Mouse (Mus musculus) midbrain, embryonic 12.5 days (tissue): Measurements from ENCODE around the gene Pnpla2. TPM values are rescaled to one million over a fixed set of nuclear protein-coding genes. Genes with fewer than 3 reads are reported as not detected.

Experiments used
- ATAC-seq: fragments of 200-750 bp; cut with Nextera tagmentation; 2 replicates; pipeline ENCODE4 v1.8.0; 2017; ENCODE audit warnings: low read depth, moderate TSS enrichment, moderate library complexity; ENCODE audit not compliant: low FRiP score
- H3K27ac ChIP-seq: fragments of 300-500 bp; sonication (generic); replicated peaks from 2 replicates; pipeline ENCODE4 v1.5.1; 2016; ENCODE audit warnings: mild to moderate bottlenecking
- H3K27me3 ChIP-seq: fragments of 300-500 bp; sonication (generic); 2 replicates; pipeline ENCODE4 v1.6.1; 2016; ENCODE audit warnings: mild to moderate bottlenecking
- H3K36me3 ChIP-seq: fragments of 300-500 bp; sonication (generic); 2 replicates; pipeline ENCODE4 v1.6.1; 2016
- H3K4me1 ChIP-seq: fragments of 300-500 bp; sonication (generic); 2 replicates; pipeline ENCODE4 v1.6.1; 2016
- H3K4me2 ChIP-seq: fragments of 300-500 bp; sonication (generic); replicated peaks from 2 replicates; pipeline ENCODE4 v1.6.1; 2016; ENCODE audit warnings: mild to moderate bottlenecking, moderate library complexity
- H3K4me3 ChIP-seq: fragments of 300-500 bp; sonication (generic); 2 replicates; pipeline ENCODE4 v1.5.1; 2016; ENCODE audit warnings: mild to moderate bottlenecking
- H3K9ac ChIP-seq: fragments of 300-500 bp; sonication (generic); replicated peaks from 2 replicates; pipeline ENCODE4 v1.6.1; 2016; ENCODE audit warnings: mild to moderate bottlenecking, moderate library complexity
- H3K9me3 ChIP-seq: fragments of 300-500 bp; sonication (generic); 2 replicates; pipeline ENCODE4 v1.6.1; 2016; ENCODE audit warnings: mild to moderate bottlenecking
- WGBS: fragments of 180-500 bp; shearing (Covaris S2); methylation state at CpG from one replicate; pipeline ENCODE4 v1.1.7; 2016; 5-methylcytosine and 5-hydroxymethylcytosine counted together
- polyA plus RNA-seq: library from polyadenylated mRNA; unstranded; fragments of >200 nt; fragmentation: Nextera tagmentation; extraction: Ambion mirVana; gene quantifications from 2 replicates; pipeline ENCODE4 v1.2.1, GENCODE M21; 2016

The Pnpla2 gene
- polyA plus RNA-seq, 1 experiment from 2014 or later, result 18.3 TPM

- WGBS, result 86% methylated on average over 9 of the region's 9 CpGs
- Histone ChIP-seq H3K4me1 (no peaks in the 10 kb centered on the region), H3K4me2 (no peak overlapping the region), H3K27me3 (peaks cover 6% of the 10 kb centered on the region), H3K4me3 (no peak overlapping the region), H3K36me3 (no peaks in the 10 kb centered on the region), H3K9me3 (no peaks in the 10 kb centered on the region), H3K9ac (no peak overlapping the region), H3K27ac (no peak overlapping the region)
- ATAC-seq, result no peak
These were observed 34.8 kb upstream of the Pnpla2 start for GRCm38 (mm10) chr7:141420030-141420702.

- Histone ChIP-seq H3K4me2 (no peak overlapping the region), H3K27ac (no peak overlapping the region), H3K9ac (no peak overlapping the region), H3K36me3 (no peaks in the 10 kb centered on the region), H3K4me3 (no peak overlapping the region), H3K4me1 (peaks cover 4% of the 10 kb centered on the region), H3K9me3 (no peaks in the 10 kb centered on the region), H3K27me3 (peaks cover 25% of the 10 kb centered on the region)
- 85% methylated on average over 4 of the region's 4 CpGs for WGBS
- no peak for ATAC-seq
These were observed 31.2 kb upstream of the Pnpla2 start for GRCm38 (mm10) chr7:141423811-141424210.

GRCm38 (mm10) chr7:141426948-141427730 is 27.9 kb upstream of the Pnpla2 start:
- Histone ChIP-seq H3K4me2 (no peak overlapping the region), H3K36me3 (peaks cover 21% of the 10 kb centered on the region), H3K9me3 (no peaks in the 10 kb centered on the region), H3K4me3 (no peak overlapping the region), H3K27ac (no peak overlapping the region), H3K4me1 (peaks cover 21% of the 10 kb centered on the region), H3K9ac (no peak overlapping the region), H3K27me3 (peaks cover 25% of the 10 kb centered on the region)
- no peak for ATAC-seq
- WGBS, result 86% methylated on average over 12 of the region's 12 CpGs

GRCm38 (mm10) chr7:141428701-141429100 is 26.3 kb upstream of the Pnpla2 start:
- peak overlapping the region; percentile 44 for H3K4me3 ChIP-seq
- H3K4me1 ChIP-seq, result peaks cover 33% of the 10 kb centered on the region
- H3K27me3 ChIP-seq, result peaks cover 20% of the 10 kb centered on the region
- WGBS, result 54% methylated on average over 5 of the region's 5 CpGs
- ATAC-seq, result no peak
- H3K27ac ChIP-seq, result peak overlapping the region; percentile 60
- H3K9ac ChIP-seq, result peak overlapping the region; percentile 70
- H3K4me2 ChIP-seq, result peak overlapping the region; percentile 69
- H3K9me3 ChIP-seq, result no peaks in the 10 kb centered on the region
- H3K36me3 ChIP-seq, result peaks cover 34% of the 10 kb centered on the region

- Histone ChIP-seq H3K27me3 (peaks cover 19% of the 10 kb centered on the region; the same call in 1 of the 2 replicates), H3K9me3 (no peaks in the 10 kb centered on the region)
These were observed 25.7 kb upstream of the Pnpla2 start, which contains the start of gene Cend1 for GRCm38 (mm10) chr7:141429310-141429709. TSS of gene Cend1 (minus strand) at chr7:141429491.

GRCm38 (mm10) chr7:141429840-141430584 is 25.0 kb upstream of the Pnpla2 start:
- WGBS, result 62% methylated on average over 9 of the region's 9 CpGs
- H3K9me3 ChIP-seq, result no peaks in the 10 kb centered on the region
- H3K4me3 ChIP-seq, result peak overlapping the region; percentile 44; the same call in 1 of the 2 replicates
- peaks cover 34% of the 10 kb centered on the region for H3K36me3 ChIP-seq
- H3K4me2 ChIP-seq, result peak overlapping the region; percentile 69
- peaks cover 46% of the 10 kb centered on the region for H3K4me1 ChIP-seq
- ATAC-seq, result peak; percentile 28; the same call in 1 of the 2 replicates
- peak overlapping the region; percentile 60 for H3K27ac ChIP-seq
- peaks cover 19% of the 10 kb centered on the region; the same call in 1 of the 2 replicates for H3K27me3 ChIP-seq
- 0 out of 2 replicates have a peak overlapping the region, but pooled peaks have one; percentile 17 for H3K9ac ChIP-seq

More at GRCm38 (mm10) chr7:141429310-141429709, 25.7 kb upstream of the Pnpla2 start, which contains the start of gene Cend1:
- Histone ChIP-seq H3K4me3 (peak within 1 kb of the TSS; percentile 44), H3K27ac (peak within 1 kb of the TSS; percentile 60), H3K9ac (peak within 1 kb of the TSS; percentile 70), H3K4me1 (peaks cover 39% of the 10 kb centered on the region), H3K4me2 (peak within 1 kb of the TSS; percentile 69), H3K36me3 (peaks cover 34% of the 10 kb centered on the region)
- WGBS, result 3% methylated on average over 19 of the region's 19 CpGs
- ATAC-seq, result peak; percentile 84

- Histone ChIP-seq H3K36me3 (peaks cover 34% of the 10 kb centered on the region), H3K27me3 (peaks cover 15% of the 10 kb centered on the region), H3K9ac (0 out of 2 replicates have a peak overlapping the region, but pooled peaks have one; percentile 17), H3K4me3 (no peak overlapping the region), H3K9me3 (no peaks in the 10 kb centered on the region), H3K4me1 (peaks cover 53% of the 10 kb centered on the region), H3K27ac (no peak overlapping the region), H3K4me2 (no peak overlapping the region)
- WGBS, result 94% methylated on average over 9 of the region's 9 CpGs
- no peak for ATAC-seq
These were observed 24.3 kb upstream of the Pnpla2 start for GRCm38 (mm10) chr7:141430585-141431240.

- Histone ChIP-seq H3K4me3 (no peak overlapping the region), H3K27ac (no peak overlapping the region), H3K4me2 (no peak overlapping the region), H3K36me3 (peaks cover 34% of the 10 kb centered on the region), H3K4me1 (peaks cover 62% of the 10 kb centered on the region), H3K27me3 (peaks cover 8% of the 10 kb centered on the region), H3K9me3 (no peaks in the 10 kb centered on the region), H3K9ac (peak overlapping the region; percentile 39; the same call in 1 of the 2 replicates)
- no peak for ATAC-seq
- 91% methylated on average over 19 of the region's 19 CpGs for WGBS
These were observed 23.4 kb upstream of the Pnpla2 start for GRCm38 (mm10) chr7:141431434-141432185.

- H3K27me3 ChIP-seq, result peaks cover 8% of the 10 kb centered on the region
- H3K27ac ChIP-seq, result no peak overlapping the region
- H3K9ac ChIP-seq, result peak overlapping the region; percentile 39; the same call in 1 of the 2 replicates
- WGBS, result 91% methylated on average over 8 of the region's 8 CpGs
- no peak for ATAC-seq
- H3K4me1 ChIP-seq, result peaks cover 67% of the 10 kb centered on the region
- peaks cover 34% of the 10 kb centered on the region for H3K36me3 ChIP-seq
- H3K4me3 ChIP-seq, result no peak overlapping the region
- no peaks in the 10 kb centered on the region for H3K9me3 ChIP-seq
- no peak overlapping the region for H3K4me2 ChIP-seq
These were observed 22.8 kb upstream of the Pnpla2 start for GRCm38 (mm10) chr7:141432186-141432611.

- peaks cover 71% of the 10 kb centered on the region for H3K4me1 ChIP-seq
- H3K27me3 ChIP-seq, result peaks cover 2% of the 10 kb centered on the region
- H3K4me3 ChIP-seq, result no peak overlapping the region
- no peaks in the 10 kb centered on the region for H3K9me3 ChIP-seq
- H3K27ac ChIP-seq, result no peak overlapping the region
- H3K36me3 ChIP-seq, result peaks cover 34% of the 10 kb centered on the region
- peak overlapping the region; percentile 85 for H3K4me2 ChIP-seq
- WGBS, result 87% methylated on average over 6 of the region's 6 CpGs
- no peak for ATAC-seq
- peak overlapping the region; percentile 71; the same call in 1 of the 2 replicates for H3K9ac ChIP-seq
These were observed 22.1 kb upstream of the Pnpla2 start for GRCm38 (mm10) chr7:141432741-141433516.
